Mouse (Mus musculus): ENCODE measurements around the gene Lbh. TPM values are rescaled to one million over a fixed set of nuclear protein-coding genes. Genes with fewer than 3 reads are reported as not detected.

Lbh gene
- polyA plus RNA-seq, 1 experiment = 37.7 TPM

GRCm38 (mm10) chr17:72920971-72921370 is 2.9 kb downstream of the Lbh start:
- no peak overlapping the region for H3K27ac ChIP-seq (ENCODE audit: insufficient read depth, low read length)
- TF ChIP-seq CTCF (IDR thresholded peaks at IDR 0.05; ENCODE audit: extremely low read depth, insufficient read depth, low read length) (no peak), POLR2A (IDR thresholded peaks at IDR 0.05; ENCODE audit: extremely low read depth, insufficient read depth, low read length) (no peak)
- no peak overlapping the region for H3K4me3 ChIP-seq (ENCODE audit: insufficient read depth, low read length)
- H3K4me1 ChIP-seq (ENCODE audit: control insufficient read depth, insufficient read depth, low read length) = peaks cover 4% of the 10 kb centered on the region

DNA sequence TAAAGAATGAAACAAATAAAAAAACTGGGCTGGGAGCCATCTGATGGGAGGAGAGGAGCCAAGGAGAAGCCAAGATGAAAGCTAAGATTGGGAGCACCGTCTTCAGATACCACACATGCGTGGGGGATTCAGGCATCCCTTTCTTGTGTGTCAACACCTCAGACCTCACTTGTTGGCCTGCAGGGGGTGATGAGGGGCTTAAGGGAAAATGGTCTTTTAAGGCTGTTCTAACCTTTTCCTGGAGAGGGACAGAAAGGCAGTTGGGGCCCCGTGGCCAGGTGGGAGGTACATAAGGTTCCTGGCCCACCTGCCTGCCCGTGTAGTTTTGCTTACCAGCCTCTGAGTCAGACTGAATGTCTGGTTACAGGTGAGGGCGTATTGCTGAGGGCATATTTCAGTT is 4.1 kb downstream of the Lbh start:
- Histone ChIP-seq H3K4me1 (ENCODE audit: control insufficient read depth, insufficient read depth, low read length) (peaks cover 4% of the 10 kb centered on the region), H3K4me3 (ENCODE audit: insufficient read depth, low read length) (no peak overlapping the region), H3K27ac (ENCODE audit: insufficient read depth, low read length) (no peak overlapping the region)
- TF ChIP-seq POLR2A (IDR thresholded peaks at IDR 0.05; ENCODE audit: extremely low read depth, insufficient read depth, low read length) = no peak

DNA sequence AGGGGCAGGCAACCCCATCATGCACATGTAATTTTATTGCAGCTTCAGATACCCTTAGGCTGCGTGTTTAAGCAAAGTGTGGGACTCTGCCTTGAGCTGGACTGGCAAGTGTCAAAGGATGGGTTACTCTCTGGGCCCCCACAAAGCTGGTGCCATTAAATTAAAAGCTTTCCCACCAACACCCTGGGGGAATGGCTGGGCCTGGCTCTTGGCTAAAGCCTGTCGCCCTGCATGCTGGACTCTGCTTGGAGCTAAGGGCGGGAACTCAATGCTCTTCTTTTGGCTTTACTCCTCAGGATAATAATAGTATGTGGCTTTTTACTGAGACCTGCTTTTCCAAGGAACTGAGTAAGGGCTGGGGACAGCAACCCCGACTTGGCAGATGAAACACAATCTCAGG is 5.2 kb downstream of the Lbh start:
- no peak overlapping the region for H3K4me3 ChIP-seq (ENCODE audit: insufficient read depth, low read length)
- TF ChIP-seq POLR2A (IDR thresholded peaks at IDR 0.05; ENCODE audit: extremely low read depth, insufficient read depth, low read length) (no peak), CTCF (IDR thresholded peaks at IDR 0.05; ENCODE audit: extremely low read depth, insufficient read depth, low read length) (no peak)
- no peak overlapping the region for H3K27ac ChIP-seq (ENCODE audit: insufficient read depth, low read length)
- peaks cover 4% of the 10 kb centered on the region for H3K4me1 ChIP-seq (ENCODE audit: control insufficient read depth, insufficient read depth, low read length)

GRCm38 (mm10) chr17:72924295-72924694 is 6.2 kb downstream of the Lbh start:
- no peak overlapping the region for H3K4me3 ChIP-seq (ENCODE audit: insufficient read depth, low read length)
- H3K27ac ChIP-seq (ENCODE audit: insufficient read depth, low read length) = no peak overlapping the region
- TF ChIP-seq CTCF (IDR thresholded peaks at IDR 0.05; ENCODE audit: extremely low read depth, insufficient read depth, low read length) (no peak), POLR2A (IDR thresholded peaks at IDR 0.05; ENCODE audit: extremely low read depth, insufficient read depth, low read length) (no peak)
- peaks cover 4% of the 10 kb centered on the region for H3K4me1 ChIP-seq (ENCODE audit: control insufficient read depth, insufficient read depth, low read length)

- Histone ChIP-seq H3K27ac (ENCODE audit: insufficient read depth, low read length) (no peak overlapping the region), H3K4me1 (ENCODE audit: control insufficient read depth, insufficient read depth, low read length) (peaks cover 4% of the 10 kb centered on the region), H3K4me3 (ENCODE audit: insufficient read depth, low read length) (no peak overlapping the region)
- TF ChIP-seq CTCF (IDR thresholded peaks at IDR 0.05; ENCODE audit: extremely low read depth, insufficient read depth, low read length) = no peak
- no peak for TF ChIP-seq POLR2A (IDR thresholded peaks at IDR 0.05; ENCODE audit: extremely low read depth, insufficient read depth, low read length)
Observed at GRCm38 (mm10) chr17:72925111-72925510, 7.0 kb downstream of the Lbh start.

DNA sequence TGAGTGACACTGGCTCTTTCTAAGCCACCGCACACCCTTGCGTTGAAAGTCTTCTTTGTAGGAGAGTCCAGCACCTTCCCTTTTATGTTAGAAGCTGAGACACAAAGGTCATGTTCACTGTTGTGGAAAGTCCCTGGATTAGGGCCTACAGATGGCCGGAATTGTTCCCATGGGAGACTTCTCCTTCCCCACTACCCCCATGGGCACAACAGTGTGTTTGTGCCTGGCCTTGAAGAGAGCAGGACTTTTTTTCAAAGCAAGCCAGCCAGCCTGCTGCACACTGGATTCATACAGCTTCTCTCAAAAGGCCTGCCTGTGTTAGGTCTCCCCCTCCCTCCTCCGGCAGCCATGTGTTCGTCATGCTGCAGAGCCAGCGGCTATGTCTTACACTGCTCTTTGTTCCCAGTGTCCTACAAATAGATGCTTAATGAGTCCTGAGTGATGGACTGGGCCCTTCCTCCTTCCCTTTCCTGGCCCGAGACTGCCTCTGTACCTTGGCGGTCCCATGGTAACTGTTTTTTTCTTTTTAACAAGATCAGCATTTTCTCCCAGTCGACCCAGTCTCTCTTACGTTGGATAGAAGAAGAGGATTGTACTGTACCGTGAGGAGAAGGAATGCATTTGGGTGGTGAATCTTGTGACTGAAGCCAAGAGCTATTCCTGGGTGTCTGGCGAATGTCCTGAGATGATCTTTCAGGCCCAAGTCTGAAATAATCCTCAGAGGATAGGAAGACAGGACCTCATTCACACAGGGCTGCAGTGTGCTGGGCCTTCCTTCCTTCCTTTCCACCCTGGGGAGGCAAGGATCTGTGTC is 7.9 kb downstream of the Lbh start:
- H3K4me1 ChIP-seq (ENCODE audit: control insufficient read depth, insufficient read depth, low read length) = peaks cover 4% of the 10 kb centered on the region

DNA sequence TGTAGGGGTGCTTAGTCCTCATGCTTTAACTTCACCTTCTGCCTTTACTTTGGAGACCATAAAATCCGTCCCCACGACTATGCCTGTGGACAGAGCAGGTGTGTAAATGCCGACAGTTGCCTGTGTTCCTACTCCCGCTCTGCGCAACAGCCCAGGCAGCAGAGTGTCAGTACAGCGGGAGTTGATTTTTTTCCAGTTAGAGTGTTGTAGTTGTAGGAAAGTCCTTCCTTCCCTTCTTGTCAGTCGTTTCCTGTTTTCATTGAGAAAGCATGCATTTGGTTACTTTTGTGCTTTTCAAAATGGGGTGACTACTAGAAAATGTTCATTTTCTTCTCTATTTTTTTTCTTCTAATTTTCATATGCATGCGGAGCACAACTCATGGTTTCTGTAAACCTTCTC is 8.9 kb downstream of the Lbh start:
- no peak for TF ChIP-seq POLR2A (IDR thresholded peaks at IDR 0.05; ENCODE audit: extremely low read depth, insufficient read depth, low read length)
- TF ChIP-seq CTCF (IDR thresholded peaks at IDR 0.05; ENCODE audit: extremely low read depth, insufficient read depth, low read length) = no peak
- no peak overlapping the region for H3K27ac ChIP-seq (ENCODE audit: insufficient read depth, low read length)
- H3K4me3 ChIP-seq (ENCODE audit: insufficient read depth, low read length) = no peak overlapping the region
- peaks cover 4% of the 10 kb centered on the region for H3K4me1 ChIP-seq (ENCODE audit: control insufficient read depth, insufficient read depth, low read length)

More for the DNA sequence above, 7.9 kb downstream of the Lbh start:
- no peak overlapping the region for H3K4me3 ChIP-seq (ENCODE audit: insufficient read depth, low read length)
- H3K27ac ChIP-seq (ENCODE audit: insufficient read depth, low read length) = peak overlapping the region; percentile 20; the same call in 1 of the 2 replicates
- TF ChIP-seq POLR2A (IDR thresholded peaks at IDR 0.05; ENCODE audit: extremely low read depth, insufficient read depth, low read length) = no peak
- TF ChIP-seq CTCF (IDR thresholded peaks at IDR 0.05; ENCODE audit: extremely low read depth, insufficient read depth, low read length) = no peak

GRCm38 (mm10) chr17:72933116-72933515 is 15.0 kb downstream of the Lbh start:
- no peak overlapping the region for H3K4me3 ChIP-seq (ENCODE audit: insufficient read depth, low read length)
- peaks cover 2% of the 10 kb centered on the region for H3K4me1 ChIP-seq (ENCODE audit: control insufficient read depth, insufficient read depth, low read length)
- H3K27ac ChIP-seq (ENCODE audit: insufficient read depth, low read length) = no peak overlapping the region
- TF ChIP-seq POLR2A (IDR thresholded peaks at IDR 0.05; ENCODE audit: extremely low read depth, insufficient read depth, low read length) (no peak), CTCF (IDR thresholded peaks at IDR 0.05; ENCODE audit: extremely low read depth, insufficient read depth, low read length) (no peak)

DNA sequence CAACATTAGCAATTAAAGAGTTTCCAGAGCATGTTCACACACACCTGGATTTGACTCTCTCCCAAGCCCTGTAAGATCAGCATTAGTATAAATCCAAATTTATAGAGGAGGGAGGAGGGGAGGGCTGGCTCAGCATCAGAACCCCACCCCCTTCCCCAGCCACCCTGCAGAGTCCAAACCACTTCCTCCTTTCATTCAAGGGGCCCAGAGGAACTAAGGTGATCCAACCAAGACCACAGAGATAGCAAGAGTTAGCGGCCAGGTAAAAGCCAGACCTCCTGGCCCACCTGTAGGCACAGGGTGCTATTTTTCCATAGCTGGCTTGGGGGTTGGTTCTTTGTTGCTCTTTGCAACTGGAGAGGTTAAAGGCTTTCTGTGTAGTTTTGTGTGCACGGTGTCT is 16.0 kb downstream of the Lbh start:
- Histone ChIP-seq H3K27ac (ENCODE audit: insufficient read depth, low read length) (no peak overlapping the region), H3K4me3 (ENCODE audit: insufficient read depth, low read length) (no peak overlapping the region), H3K4me1 (ENCODE audit: control insufficient read depth, insufficient read depth, low read length) (peaks cover 4% of the 10 kb centered on the region)
- TF ChIP-seq CTCF (IDR thresholded peaks at IDR 0.05; ENCODE audit: extremely low read depth, insufficient read depth, low read length) (no peak), POLR2A (IDR thresholded peaks at IDR 0.05; ENCODE audit: extremely low read depth, insufficient read depth, low read length) (no peak)

GRCm38 (mm10) chr17:72934653-72935052 is 16.5 kb downstream of the Lbh start:
- Histone ChIP-seq H3K27ac (ENCODE audit: insufficient read depth, low read length) (no peak overlapping the region), H3K4me1 (ENCODE audit: control insufficient read depth, insufficient read depth, low read length) (peaks cover 4% of the 10 kb centered on the region), H3K4me3 (ENCODE audit: insufficient read depth, low read length) (no peak overlapping the region)
- TF ChIP-seq POLR2A (IDR thresholded peaks at IDR 0.05; ENCODE audit: extremely low read depth, insufficient read depth, low read length) = no peak
- no peak for TF ChIP-seq CTCF (IDR thresholded peaks at IDR 0.05; ENCODE audit: extremely low read depth, insufficient read depth, low read length)

Measured in cortical plate, adult 2 months (tissue).